Mouse (Mus musculus) central nervous system, embryonic 11.5 days (tissue): Measurements from ENCODE around the gene Tex9. TPM values are rescaled to one million over a fixed set of nuclear protein-coding genes. Genes with fewer than 3 reads are reported as not detected.

ENCODE experiments used
- polyA plus RNA-seq: library from polyadenylated mRNA; depleted of rRNA; stranded (reverse); fragments of >200 nt; gene quantifications from 2 replicates; pipeline ENCODE4 v1.2.3, GENCODE M21; 2012; rRNA removed

Gene Tex9
- polyA plus RNA-seq = 55.4 and 65.9 TPM in 2 replicates

GRCm38 (mm10) chr9:72492194-72492565 is at the start of gene Tex9:
Gene Tex9, minus strand, starts transcription at chr9:72492212.

GRCm38 (mm10) chr9:72531996-72532380 is 40.0 kb upstream of the Tex9 start, which contains the start of gene Rfx7:
Gene Rfx7, plus strand, starts transcription at chr9:72532240.

GRCm38 (mm10) chr9:72437822-72438701 is 54.0 kb downstream of the Tex9 start, which contains the start of gene Mns1:
Gene Mns1, plus strand, starts transcription at chr9:72438011.

Other genes with a start within 250 kb of the Tex9 start
- gene Zfp280d, start 217.4 kb downstream of the Tex9 start, polyA plus RNA-seq = 79.9 and 88.4 TPM in 2 replicates
- gene Mns1, start 54.2 kb downstream of the Tex9 start, polyA plus RNA-seq = 45.2 and 109 TPM in 2 replicates
- gene Rfx7, start 40.0 kb upstream of the Tex9 start, polyA plus RNA-seq = 17.3 and 27.0 TPM in 2 replicates
- 560 and 881 TPM in 2 replicates for gene Nedd4, start 170.1 kb upstream of the Tex9 start, polyA plus RNA-seq